Mouse (Mus musculus): ENCODE data around the gene Gipc1.

The Gipc1 gene

GRCm38 (mm10) chr8:83681099-83681498 is 28.6 kb downstream of the Gipc1 start:
- no peak for DNase-seq (ENCODE audit: low spot score)

GRCm38 (mm10) chr8:83684517-83684916 is 32.0 kb downstream of the Gipc1 start:
- no peak for DNase-seq (ENCODE audit: low spot score)

GRCm38 (mm10) chr8:83689264-83689663 is 36.8 kb downstream of the Gipc1 start:
- DNase-seq (ENCODE audit: low spot score), result no peak

GRCm38 (mm10) chr8:83693609-83694236 is 41.2 kb downstream of the Gipc1 start:
- DNase-seq (ENCODE audit: low spot score), result no peak

- DNase-seq (ENCODE audit: low spot score), result no peak
Measured at GRCm38 (mm10) chr8:83694369-83695160, 42.1 kb downstream of the Gipc1 start.

- DNase-seq (ENCODE audit: low spot score), result no peak
Measured at GRCm38 (mm10) chr8:83695351-83696106, 43.1 kb downstream of the Gipc1 start.

GRCm38 (mm10) chr8:83697374-83698220 is 45.1 kb downstream of the Gipc1 start:
- DNase-seq (ENCODE audit: low spot score), result peak; percentile 45

- peak; percentile 50 for DNase-seq (ENCODE audit: low spot score)
Measured at GRCm38 (mm10) chr8:83698291-83698660, 45.8 kb downstream of the Gipc1 start.

GRCm38 (mm10) chr8:83698661-83699453 is 46.4 kb downstream of the Gipc1 start, which contains the start of gene Pkn1:
TSS of gene Pkn1 (minus strand) at chr8:83699179.
- DNase-seq (ENCODE audit: low spot score), result peak; percentile 86

GRCm38 (mm10) chr8:83699566-83699965 is 47.1 kb downstream of the Gipc1 start:
- DNase-seq (ENCODE audit: low spot score), result no peak

- DNase-seq (ENCODE audit: low spot score), result peak; percentile 78
Measured at GRCm38 (mm10) chr8:83700423-83701085, 48.1 kb downstream of the Gipc1 start.

GRCm38 (mm10) chr8:83703426-83703825 is 50.9 kb downstream of the Gipc1 start:
- DNase-seq (ENCODE audit: low spot score), result no peak

GRCm38 (mm10) chr8:83706411-83706810 is 53.9 kb downstream of the Gipc1 start:
- DNase-seq (ENCODE audit: low spot score), result no peak

- DNase-seq (ENCODE audit: low spot score), result no peak
Measured at GRCm38 (mm10) chr8:83707554-83707953, 55.1 kb downstream of the Gipc1 start.
